Mouse (Mus musculus) heart, embryonic 12.5 days (tissue): Measurements from ENCODE around the gene 1810010H24Rik. TPM values are rescaled to one million over a fixed set of nuclear protein-coding genes. Genes with fewer than 3 reads are reported as not detected.
"Not testable (repeated sequence)": the region's sequence is repeated elsewhere in the genome, so short reads cannot be mapped to it uniquely, and the experiment has no call there.

ENCODE experiments used
- ATAC-seq: fragments of 200-750 bp; cut with Nextera tagmentation; 2 replicates; pipeline ENCODE4 v1.8.0; 2017; ENCODE audit warnings: moderate TSS enrichment, moderate library complexity; ENCODE audit not compliant: insufficient number of reproducible peaks, low FRiP score
- H3K27ac ChIP-seq: fragments of 300-500 bp; sonication (generic); 2 replicates; pipeline ENCODE4 v1.5.1; 2016; ENCODE audit warnings: mild to moderate bottlenecking, moderate library complexity; ENCODE audit not compliant: poor library complexity, severe bottlenecking
- H3K27me3 ChIP-seq: fragments of 300-500 bp; sonication (generic); replicated peaks from 2 replicates; pipeline ENCODE4 v1.6.1; 2016; ENCODE audit warnings: mild to moderate bottlenecking, moderate library complexity
- H3K36me3 ChIP-seq: fragments of 300-500 bp; sonication (generic); 2 replicates; pipeline ENCODE4 v1.6.1; 2016; ENCODE audit warnings: mild to moderate bottlenecking, moderate library complexity
- H3K4me1 ChIP-seq: fragments of 300-500 bp; sonication (generic); replicated peaks from 2 replicates; pipeline ENCODE4 v1.6.1; 2016; ENCODE audit warnings: mild to moderate bottlenecking
- H3K4me2 ChIP-seq: fragments of 300-500 bp; sonication (generic); 2 replicates; pipeline ENCODE4 v1.6.1; 2016; ENCODE audit warnings: mild to moderate bottlenecking, moderate library complexity
- H3K4me3 ChIP-seq: fragments of 300-500 bp; sonication (generic); 2 replicates; pipeline ENCODE4 v1.5.1; 2016; ENCODE audit warnings: mild to moderate bottlenecking
- H3K9ac ChIP-seq: fragments of 300-500 bp; sonication (generic); 2 replicates; pipeline ENCODE4 v1.6.1; 2016; ENCODE audit warnings: mild to moderate bottlenecking, moderate library complexity
- H3K9me3 ChIP-seq: fragments of 300-500 bp; sonication (generic); replicated peaks from 2 replicates; pipeline ENCODE4 v1.6.1; 2016; ENCODE audit warnings: mild to moderate bottlenecking, moderate library complexity
- WGBS: fragments of 180-500 bp; shearing (Covaris S2); methylation state at CpG from one replicate; pipeline ENCODE4 v1.1.7; 2016; 5-methylcytosine and 5-hydroxymethylcytosine counted together
- polyA plus RNA-seq: library from polyadenylated mRNA; unstranded; fragments of >200 nt; fragmentation: Nextera tagmentation; extraction: Ambion mirVana; gene quantifications from 2 replicates; pipeline ENCODE4 v1.2.1, GENCODE M21; 2016

The 1810010H24Rik gene
- polyA plus RNA-seq, 1 experiment from 2014 or later = 2.2 TPM

DNA sequence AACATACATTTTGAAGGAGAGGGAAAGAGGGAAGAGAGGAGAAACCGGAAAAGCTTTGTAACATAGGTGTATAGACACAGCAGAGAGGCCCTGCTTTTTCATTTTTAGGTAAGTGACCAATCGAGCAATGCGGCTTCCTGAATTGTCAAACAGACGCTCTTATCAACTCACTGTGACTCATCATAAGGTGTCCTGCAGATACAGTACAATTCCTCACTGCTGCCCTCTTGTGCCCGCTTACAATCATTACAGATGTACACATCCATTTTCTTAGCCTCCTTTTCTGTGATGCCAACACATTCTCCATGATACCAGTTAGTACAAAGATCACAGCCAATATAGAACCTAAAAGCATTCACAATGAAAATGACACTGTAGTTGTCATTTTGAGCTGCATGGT, 18.8 kb downstream of the 1810010H24Rik start:
- peak; percentile 72; the same call in 1 of the 2 replicates for ATAC-seq
- WGBS = 25% methylated on average over 5 of the region's 5 CpGs

DNA sequence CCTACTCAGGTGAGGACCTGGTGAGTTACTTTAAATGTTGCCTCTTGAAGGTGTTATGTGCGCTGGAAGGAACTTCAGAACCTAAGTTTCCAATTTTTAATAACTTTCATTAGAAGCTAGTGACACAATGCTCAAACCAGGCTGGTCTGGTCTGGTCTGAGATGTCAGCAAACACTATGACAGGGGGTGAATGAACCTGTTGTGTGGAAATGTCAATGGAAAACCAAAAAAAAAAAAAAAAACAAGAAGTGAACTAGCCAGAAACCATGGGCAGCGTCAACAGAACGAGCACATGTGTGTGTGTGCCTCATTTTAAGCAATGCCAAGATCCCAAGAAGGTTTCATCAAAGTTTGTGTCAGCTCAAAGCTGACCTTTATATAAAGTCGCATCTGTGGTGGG, 20.1 kb downstream of the 1810010H24Rik start:
- WGBS = 89% methylated on average over 4 of the region's 4 CpGs
- H3K4me2 ChIP-seq = no peak overlapping the region
- ATAC-seq = no peak

More for the DNA sequence above, 18.8 kb downstream of the 1810010H24Rik start:
- H3K9me3 ChIP-seq = no peaks in the 10 kb centered on the region
- peaks cover 4% of the 10 kb centered on the region; the same call in 1 of the 2 replicates for H3K4me1 ChIP-seq
- H3K27ac ChIP-seq = no peak overlapping the region
- no peaks in the 10 kb centered on the region for H3K27me3 ChIP-seq
- peaks cover 67% of the 10 kb centered on the region for H3K36me3 ChIP-seq
- H3K4me3 ChIP-seq = no peak overlapping the region
- no peak overlapping the region for H3K4me2 ChIP-seq
- H3K9ac ChIP-seq = no peak overlapping the region

DNA sequence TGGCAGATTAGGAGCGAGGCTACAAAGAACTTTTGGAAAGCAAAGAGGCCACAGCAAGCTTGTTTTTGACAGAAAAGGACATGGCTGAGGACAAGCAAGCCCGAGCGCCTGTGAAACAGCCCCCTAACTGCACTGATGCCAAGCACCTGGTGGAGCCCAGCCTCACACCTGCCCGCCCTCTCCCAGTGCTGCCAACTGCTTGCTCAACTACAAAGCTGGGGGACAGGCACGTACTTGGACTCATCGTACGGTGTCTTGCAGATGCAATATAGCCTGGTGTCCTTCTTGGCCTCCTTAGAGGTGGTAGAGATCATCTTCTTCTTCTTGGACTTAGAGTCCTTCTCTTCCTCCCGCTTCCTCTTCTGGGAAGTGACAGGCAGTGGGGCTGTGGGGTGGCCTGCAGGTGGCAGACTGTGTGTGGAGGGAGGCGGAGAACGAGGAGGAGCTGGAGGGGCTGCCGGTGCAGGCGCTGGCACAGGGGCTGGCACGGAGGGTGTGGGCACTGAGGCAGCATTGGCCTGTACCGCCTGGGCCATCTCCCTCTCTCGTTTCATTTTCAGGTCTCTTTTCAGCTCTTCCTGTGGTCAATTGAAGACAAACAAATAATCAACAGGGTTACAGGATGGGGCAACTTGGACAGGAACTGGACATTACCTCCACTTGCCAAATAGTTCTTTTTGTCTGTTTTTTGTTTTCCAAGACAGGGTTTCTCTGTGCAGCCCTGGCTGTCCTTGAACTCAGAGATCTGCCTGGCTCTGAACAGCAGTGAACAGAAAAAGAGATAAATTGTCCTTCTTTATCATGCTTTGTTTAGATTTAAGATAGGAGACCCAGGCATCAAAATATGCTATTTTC, 21.5 kb downstream of the 1810010H24Rik start:
- 90% methylated on average over 15 of the region's 15 CpGs for WGBS
- no peak overlapping the region for H3K27ac ChIP-seq
- no peaks in the 10 kb centered on the region for H3K27me3 ChIP-seq
- H3K4me3 ChIP-seq = no peak overlapping the region
- H3K4me2 ChIP-seq = no peak overlapping the region
- ATAC-seq = no peak
- peaks cover 51% of the 10 kb centered on the region for H3K36me3 ChIP-seq
- no peak overlapping the region for H3K9ac ChIP-seq
- H3K9me3 ChIP-seq = no peaks in the 10 kb centered on the region
- peaks cover 4% of the 10 kb centered on the region; the same call in 1 of the 2 replicates for H3K4me1 ChIP-seq

More for the DNA sequence above, 20.1 kb downstream of the 1810010H24Rik start:
- Histone ChIP-seq H3K9ac (no peak overlapping the region), H3K9me3 (no peaks in the 10 kb centered on the region), H3K27me3 (no peaks in the 10 kb centered on the region), H3K36me3 (peaks cover 56% of the 10 kb centered on the region), H3K27ac (no peak overlapping the region), H3K4me1 (peaks cover 4% of the 10 kb centered on the region; the same call in 1 of the 2 replicates), H3K4me3 (no peak overlapping the region)

DNA sequence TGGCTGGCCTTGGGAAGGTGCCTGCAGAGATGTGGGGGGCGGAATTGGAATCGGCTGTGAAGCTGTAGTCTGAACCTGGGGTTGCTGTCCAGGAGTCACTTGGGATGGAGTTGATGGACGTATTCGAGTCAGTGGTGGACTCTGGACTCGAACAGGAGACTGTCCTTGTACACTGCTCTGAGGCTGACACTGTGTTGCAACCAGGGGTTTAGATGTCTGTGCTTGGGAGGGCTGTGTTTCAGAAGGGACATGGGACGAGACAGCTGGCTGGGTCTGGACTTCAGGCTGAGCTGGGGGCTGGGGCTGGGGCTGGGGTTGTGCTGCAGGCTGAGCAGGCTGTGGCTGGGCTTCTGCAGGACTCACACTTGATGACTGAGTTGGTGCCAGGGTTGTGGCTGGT, 29.4 kb downstream of the 1810010H24Rik start:
- no peak overlapping the region for H3K27ac ChIP-seq
- H3K9me3 ChIP-seq = no peaks in the 10 kb centered on the region
- H3K36me3 ChIP-seq = peaks cover 86% of the 10 kb centered on the region
- no peaks in the 10 kb centered on the region for H3K27me3 ChIP-seq
- no peak overlapping the region for H3K9ac ChIP-seq
- ATAC-seq = no peak; the same call in 1 of the 2 replicates
- no peak overlapping the region for H3K4me3 ChIP-seq
- H3K4me1 ChIP-seq = no peaks in the 10 kb centered on the region
- no peak overlapping the region for H3K4me2 ChIP-seq
- 93% methylated on average over 6 of the region's 6 CpGs for WGBS

DNA sequence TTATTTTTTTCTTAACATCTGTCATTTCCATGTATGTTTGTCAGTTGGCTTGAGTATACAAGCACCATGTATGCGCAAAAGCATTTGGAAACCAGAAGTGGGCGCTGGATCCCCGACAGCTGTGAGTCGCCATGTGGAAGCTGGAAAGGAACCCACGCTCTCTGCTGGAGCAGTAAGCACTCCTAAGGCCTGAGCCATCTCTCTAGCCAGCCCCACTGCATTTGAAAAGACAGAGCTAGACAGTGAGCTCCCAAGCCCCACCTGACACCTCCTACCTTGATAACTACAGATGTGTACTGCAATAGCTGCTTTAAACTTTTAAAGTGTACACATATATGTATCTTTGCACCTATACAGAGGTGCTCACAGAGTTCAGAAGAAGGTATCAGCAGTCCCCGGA, 31.9 kb downstream of the 1810010H24Rik start:
- no peak for ATAC-seq
- H3K36me3 ChIP-seq = peaks cover 96% of the 10 kb centered on the region
- no peaks in the 10 kb centered on the region for H3K4me1 ChIP-seq
- H3K4me3 ChIP-seq = no peak overlapping the region
- H3K9ac ChIP-seq = no peak overlapping the region
- 92% methylated on average over 6 of the region's 6 CpGs for WGBS
- no peak overlapping the region for H3K4me2 ChIP-seq
- H3K27ac ChIP-seq = no peak overlapping the region
- H3K9me3 ChIP-seq = no peaks in the 10 kb centered on the region
- H3K27me3 ChIP-seq = no peaks in the 10 kb centered on the region

DNA sequence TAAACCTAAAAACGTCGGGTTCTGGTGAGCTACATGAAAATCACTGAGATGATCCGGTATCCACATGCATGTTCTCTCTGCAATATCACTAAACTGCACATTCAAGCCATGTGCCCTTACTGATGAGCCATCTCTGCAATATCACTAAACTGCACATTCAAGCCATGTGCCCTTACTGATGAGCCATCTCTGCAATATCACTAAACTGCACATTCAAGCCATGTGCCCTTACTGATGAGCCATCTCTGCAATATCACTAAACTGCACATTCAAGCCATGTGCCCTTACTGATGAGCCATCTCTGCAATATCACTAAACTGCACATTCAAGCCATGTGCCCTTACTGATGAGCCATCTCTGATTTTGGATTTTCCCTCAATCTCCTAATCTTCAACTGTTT, 34.2 kb downstream of the 1810010H24Rik start:
- H3K27ac ChIP-seq, H3K27me3 ChIP-seq, H3K4me1 ChIP-seq, H3K4me2 ChIP-seq, H3K4me3 ChIP-seq, H3K9ac ChIP-seq, H3K9me3 ChIP-seq, ATAC-seq: not testable (repeated sequence)
- peaks cover 92% of the 10 kb centered on the region for H3K36me3 ChIP-seq
- 95% methylated on average over 3 of the region's 3 CpGs for WGBS

DNA sequence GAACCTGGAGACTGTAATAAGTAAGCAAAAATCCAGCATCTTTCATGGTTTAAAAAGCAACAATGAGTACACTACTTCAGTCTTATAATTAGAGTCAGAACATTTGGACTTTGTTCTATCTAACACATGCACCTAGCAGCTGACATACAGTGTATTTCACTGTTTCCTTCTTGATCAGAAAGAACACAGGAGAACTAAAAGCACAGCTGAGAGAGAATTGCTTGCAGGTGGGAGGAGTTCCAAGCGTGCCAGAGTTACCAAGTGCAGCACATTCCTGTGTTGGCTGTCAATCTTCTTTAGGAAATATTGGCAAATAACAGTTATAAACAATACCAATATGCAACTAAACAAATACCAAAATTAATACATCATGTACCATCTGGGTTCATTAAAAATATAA, 35.5 kb downstream of the 1810010H24Rik start:
- no peak overlapping the region for H3K4me2 ChIP-seq
- H3K27ac ChIP-seq = no peak overlapping the region
- WGBS = 85% methylated on average over 1 of the region's 1 CpGs
- H3K36me3 ChIP-seq = peaks cover 92% of the 10 kb centered on the region
- H3K9ac ChIP-seq = no peak overlapping the region
- H3K9me3 ChIP-seq = no peaks in the 10 kb centered on the region
- 0 out of 2 replicates have a peak, but pooled peaks cover 3% of the 10 kb centered on the region for H3K4me1 ChIP-seq
- no peaks in the 10 kb centered on the region for H3K27me3 ChIP-seq
- ATAC-seq = no peak
- H3K4me3 ChIP-seq = no peak overlapping the region

DNA sequence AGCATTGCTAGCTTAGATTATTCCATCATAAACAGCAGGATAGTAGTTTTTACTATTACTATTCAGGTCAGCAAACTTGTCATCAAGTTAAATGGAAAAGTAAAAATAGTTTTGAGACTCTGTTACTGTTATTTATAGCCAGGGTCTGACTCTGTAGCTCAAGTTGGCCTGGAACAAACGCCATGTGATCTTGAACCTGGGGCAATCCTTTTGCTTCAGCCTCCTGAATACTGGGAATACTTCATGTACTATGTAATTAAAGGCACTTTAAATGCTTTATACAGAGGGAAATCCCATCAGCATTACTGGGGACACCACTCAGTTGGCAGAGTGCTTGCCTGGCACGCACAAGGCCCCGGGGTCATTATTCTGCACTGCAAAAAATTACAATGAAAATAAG, 37.6 kb downstream of the 1810010H24Rik start:
- WGBS = 87% methylated on average over 3 of the region's 3 CpGs
- Histone ChIP-seq H3K9ac (no peak overlapping the region), H3K9me3 (no peaks in the 10 kb centered on the region), H3K27me3 (no peaks in the 10 kb centered on the region), H3K4me1 (0 out of 2 replicates have a peak, but pooled peaks cover 3% of the 10 kb centered on the region), H3K4me2 (no peak overlapping the region), H3K36me3 (peaks cover 92% of the 10 kb centered on the region), H3K27ac (no peak overlapping the region), H3K4me3 (no peak overlapping the region)
- no peak for ATAC-seq

DNA sequence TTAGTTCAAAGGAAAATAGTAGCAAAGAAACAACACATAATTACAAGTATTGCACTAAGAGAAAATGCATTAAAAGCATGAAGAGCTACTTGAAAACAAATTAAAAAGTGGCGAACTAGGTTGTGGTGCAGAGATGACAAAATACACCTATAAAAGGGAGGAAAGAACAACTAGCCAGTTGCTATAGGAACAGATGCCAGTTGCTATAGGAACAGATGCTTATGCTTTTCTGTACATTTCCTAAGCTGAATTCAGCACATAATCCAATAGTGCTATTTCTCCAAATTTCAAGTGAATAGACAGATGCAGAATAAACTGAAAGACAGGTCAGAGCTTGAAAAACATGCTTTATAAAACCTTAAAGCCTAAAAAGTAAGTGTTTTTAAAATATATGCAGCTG, 39.1 kb downstream of the 1810010H24Rik start:
- H3K27ac ChIP-seq = no peak overlapping the region
- H3K27me3 ChIP-seq = no peaks in the 10 kb centered on the region
- H3K4me1 ChIP-seq = peaks cover 6% of the 10 kb centered on the region; the same call in 1 of the 2 replicates
- ATAC-seq = no peak
- H3K9ac ChIP-seq = no peak overlapping the region
- WGBS = 93% methylated on average over 1 of the region's 1 CpGs
- H3K36me3 ChIP-seq = peaks cover 84% of the 10 kb centered on the region
- H3K4me2 ChIP-seq = no peak overlapping the region
- no peaks in the 10 kb centered on the region for H3K9me3 ChIP-seq
- no peak overlapping the region for H3K4me3 ChIP-seq

DNA sequence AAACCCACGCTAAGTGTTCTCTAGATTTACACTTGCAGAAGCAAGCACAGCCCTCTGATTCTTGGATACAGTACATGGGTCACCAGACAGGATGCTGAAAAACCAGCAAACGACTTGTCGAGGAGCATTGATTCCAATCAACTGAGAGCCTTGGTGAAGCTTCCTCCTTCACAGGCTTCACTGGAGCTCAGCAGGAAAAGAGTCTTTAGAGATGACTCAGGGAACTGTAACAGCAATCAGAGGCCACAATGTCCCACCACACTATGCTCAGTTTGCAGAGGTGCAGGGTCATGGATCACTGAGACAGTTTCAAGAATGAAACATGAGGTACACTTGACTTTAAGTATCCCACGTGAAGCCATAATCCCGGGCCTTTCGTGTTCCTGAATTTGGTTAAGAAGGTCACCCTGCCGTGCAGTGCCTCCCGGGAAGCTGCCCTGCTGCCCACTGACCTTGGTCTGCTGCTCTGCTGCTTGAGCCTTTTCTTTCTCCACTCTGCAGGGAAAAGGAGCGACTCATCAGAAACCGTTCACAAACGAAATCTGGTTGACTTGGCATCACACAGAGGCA, 39.8 kb downstream of the 1810010H24Rik start:
- ATAC-seq = no peak
- Histone ChIP-seq H3K4me1 (peaks cover 6% of the 10 kb centered on the region; the same call in 1 of the 2 replicates), H3K9ac (no peak overlapping the region), H3K36me3 (peaks cover 85% of the 10 kb centered on the region), H3K27me3 (no peaks in the 10 kb centered on the region), H3K4me2 (no peak overlapping the region), H3K9me3 (no peaks in the 10 kb centered on the region), H3K27ac (no peak overlapping the region), H3K4me3 (no peak overlapping the region)
- WGBS = 87% methylated on average over 11 of the region's 11 CpGs
